Mouse (Mus musculus) heart, postnatal 0 days (tissue): ENCODE measurements at regions not wholly inside any gene's neighbourhood (a gene's known extent, or its start where the extent isn't known, plus 50 kb on each side); places are given as distances from the start of the nearest gene placed in this dataset.

Experiments
- ATAC-seq: fragments of 200-750 bp; cut with Nextera tagmentation; 2 replicates; pipeline ENCODE4 v1.8.0; 2017; ENCODE audit warnings: low read depth, moderate number of reproducible peaks, moderate library complexity; ENCODE audit not compliant: insufficient read depth
- DNase-seq: peaks from one replicate; pipeline ENCODE4 v3.0.0-alpha.2; 2016; ENCODE audit warnings: low spot score
- H3K27ac ChIP-seq: fragments of 300-500 bp; sonication (generic); 2 replicates; pipeline ENCODE4 v1.5.1; 2014; ENCODE audit warnings: low read depth, mild to moderate bottlenecking
- H3K27me3 ChIP-seq: fragments of 300-500 bp; sonication (generic); 2 replicates; pipeline ENCODE4 v1.6.1; 2014; ENCODE audit warnings: low read length, mixed read lengths; ENCODE audit not compliant: control insufficient read depth, insufficient read depth
- H3K36me3 ChIP-seq: fragments of 300-500 bp; sonication (generic); replicated peaks from 2 replicates; pipeline ENCODE4 v1.6.1; 2014; ENCODE audit warnings: low read length, mixed read lengths; ENCODE audit not compliant: control insufficient read depth, insufficient read depth
- H3K4me1 ChIP-seq: fragments of 300-500 bp; sonication (generic); 2 replicates; pipeline ENCODE4 v1.6.1; 2014; ENCODE audit warnings: antibody characterized with exemption; ENCODE audit not compliant: control insufficient read depth, insufficient read depth
- H3K4me2 ChIP-seq: fragments of 300-500 bp; sonication (generic); 2 replicates; pipeline ENCODE4 v1.6.1; 2014; ENCODE audit warnings: low read depth, mild to moderate bottlenecking, low read length, moderate library complexity
- H3K4me3 ChIP-seq: fragments of 300-500 bp; sonication (generic); 2 replicates; pipeline ENCODE4 v1.5.1; 2014; ENCODE audit warnings: low read depth, low read length
- H3K9ac ChIP-seq: fragments of 300-500 bp; sonication (generic); replicated peaks from 2 replicates; pipeline ENCODE4 v1.6.1; 2014; ENCODE audit warnings: low read depth, low read length, mixed read lengths
- H3K9me3 ChIP-seq: fragments of 300-500 bp; sonication (generic); replicated peaks from 2 replicates; pipeline ENCODE4 v1.6.1; 2016; ENCODE audit warnings: low read length; ENCODE audit not compliant: control insufficient read depth
- CTCF ChIP-seq: IDR thresholded peaks from 2 replicates; pipeline ENCODE4 v1.5.1; 2016; ENCODE audit warnings: antibody characterized with exemption, control low read depth, low read depth
- EP300 ChIP-seq: IDR thresholded peaks from 2 replicates; pipeline ENCODE4 v1.6.1; 2016; ENCODE audit warnings: antibody characterized with exemption, low read depth
- WGBS: fragments of 180-500 bp; shearing (Covaris S2); extraction: QIAGEN DNeasy Blood & Tissue Kit; methylation state at CpG from one replicate; pipeline ENCODE4 v1.1.7; 2014; 5-methylcytosine and 5-hydroxymethylcytosine counted together

DNA sequence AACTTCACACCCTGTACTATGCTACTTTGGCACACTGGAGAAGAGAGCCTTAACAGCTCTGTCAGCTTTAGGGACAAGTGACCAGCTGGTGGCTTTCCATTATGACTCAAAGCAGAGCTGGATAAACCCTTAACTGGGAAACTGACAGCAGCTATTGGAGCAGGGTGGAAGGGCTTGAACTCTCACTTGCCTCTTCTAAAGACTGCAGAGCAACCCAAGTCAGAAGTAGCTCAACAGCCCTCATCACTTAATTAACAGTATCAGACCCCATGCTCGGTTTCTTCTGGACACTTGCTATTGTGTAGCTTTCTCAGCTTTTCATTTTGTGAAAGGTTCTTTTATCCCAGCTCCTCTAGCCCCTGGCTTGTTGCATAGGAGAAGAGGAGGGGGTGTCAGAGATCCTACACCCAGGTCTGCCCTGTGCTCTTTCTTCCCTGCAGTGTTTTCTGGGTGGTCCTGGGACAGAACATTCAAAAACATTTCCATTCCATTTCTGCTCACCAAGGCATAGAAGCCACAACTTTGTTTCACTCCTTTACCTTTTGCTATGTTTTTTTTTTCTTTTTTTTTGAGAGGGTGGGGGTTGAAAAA, 373.1 kb upstream of the Plxna2 start:
- H3K36me3 ChIP-seq = no peaks in the 10 kb centered on the region
- no peak for DNase-seq
- no peak overlapping the region for H3K4me3 ChIP-seq
- no peaks in the 10 kb centered on the region for H3K27me3 ChIP-seq
- no peak overlapping the region for H3K27ac ChIP-seq
- no peak for ATAC-seq
- no peak overlapping the region for H3K4me2 ChIP-seq
- 29% methylated on average over 1 of the region's 1 CpGs for WGBS
- no peaks in the 10 kb centered on the region for H3K4me1 ChIP-seq
- no peak for TF ChIP-seq CTCF
- TF ChIP-seq EP300 = no peak
- H3K9me3 ChIP-seq = no peaks in the 10 kb centered on the region
- no peak overlapping the region for H3K9ac ChIP-seq

DNA sequence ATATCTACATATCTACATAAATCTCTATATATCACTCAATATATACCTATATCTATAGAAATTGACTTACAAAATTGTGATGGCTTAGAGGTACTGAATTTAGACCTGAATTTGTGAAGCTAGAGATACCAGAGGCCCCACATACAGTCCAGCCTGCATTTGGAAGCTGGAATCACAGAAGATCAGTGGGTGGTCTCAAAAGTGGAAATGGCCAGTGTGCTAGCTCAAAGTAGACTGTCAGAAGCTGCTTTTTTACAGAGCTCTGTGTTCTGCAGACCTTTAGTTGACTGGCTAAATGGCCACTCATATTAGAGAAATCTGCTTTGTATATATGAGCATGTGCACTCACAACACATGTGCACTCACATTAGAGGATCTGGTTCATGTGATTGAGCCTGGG, 376.9 kb upstream of the Plxna2 start:
- H3K36me3 ChIP-seq = no peaks in the 10 kb centered on the region
- ATAC-seq (no peak), DNase-seq (no peak)
- no peak overlapping the region for H3K27ac ChIP-seq
- no peak overlapping the region for H3K4me2 ChIP-seq
- no peak overlapping the region for H3K9ac ChIP-seq
- no peaks in the 10 kb centered on the region for H3K27me3 ChIP-seq
- no peaks in the 10 kb centered on the region for H3K9me3 ChIP-seq
- TF ChIP-seq EP300 (no peak), CTCF (no peak)
- no peaks in the 10 kb centered on the region for H3K4me1 ChIP-seq
- H3K4me3 ChIP-seq = no peak overlapping the region

DNA sequence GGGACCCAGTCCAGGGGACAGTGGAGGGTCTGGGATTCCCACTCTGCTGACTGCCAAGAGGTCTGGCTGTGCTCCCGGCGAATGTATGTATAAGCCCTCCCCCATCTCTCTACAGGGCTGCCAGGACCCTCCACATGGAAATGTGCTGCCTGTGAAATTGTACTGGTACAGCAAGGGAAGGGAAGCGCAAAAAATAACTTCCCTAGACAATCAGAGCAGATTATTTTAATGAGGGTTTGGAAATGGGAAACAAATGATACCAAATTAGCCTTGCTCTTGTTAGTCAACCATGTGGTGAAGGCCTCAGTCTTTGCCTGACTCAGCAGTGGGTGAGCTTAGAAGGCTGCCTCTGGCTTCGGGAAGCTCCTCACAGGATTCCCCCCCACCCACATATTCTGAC, 386.8 kb upstream of the Plxna2 start:
- Histone ChIP-seq H3K4me1 (peaks cover 6% of the 10 kb centered on the region; the same call in 1 of the 2 replicates), H3K36me3 (no peaks in the 10 kb centered on the region), H3K9me3 (no peaks in the 10 kb centered on the region), H3K9ac (no peak overlapping the region), H3K27ac (no peak overlapping the region), H3K4me2 (no peak overlapping the region), H3K4me3 (no peak overlapping the region), H3K27me3 (no peaks in the 10 kb centered on the region)
- DNase-seq (peak; percentile 12), ATAC-seq (0 out of 2 replicates have a peak, but pooled peaks have one; percentile 44)
- 32% methylated on average over 4 of the region's 4 CpGs for WGBS
- TF ChIP-seq EP300 = no peak
- no peak for TF ChIP-seq CTCF

DNA sequence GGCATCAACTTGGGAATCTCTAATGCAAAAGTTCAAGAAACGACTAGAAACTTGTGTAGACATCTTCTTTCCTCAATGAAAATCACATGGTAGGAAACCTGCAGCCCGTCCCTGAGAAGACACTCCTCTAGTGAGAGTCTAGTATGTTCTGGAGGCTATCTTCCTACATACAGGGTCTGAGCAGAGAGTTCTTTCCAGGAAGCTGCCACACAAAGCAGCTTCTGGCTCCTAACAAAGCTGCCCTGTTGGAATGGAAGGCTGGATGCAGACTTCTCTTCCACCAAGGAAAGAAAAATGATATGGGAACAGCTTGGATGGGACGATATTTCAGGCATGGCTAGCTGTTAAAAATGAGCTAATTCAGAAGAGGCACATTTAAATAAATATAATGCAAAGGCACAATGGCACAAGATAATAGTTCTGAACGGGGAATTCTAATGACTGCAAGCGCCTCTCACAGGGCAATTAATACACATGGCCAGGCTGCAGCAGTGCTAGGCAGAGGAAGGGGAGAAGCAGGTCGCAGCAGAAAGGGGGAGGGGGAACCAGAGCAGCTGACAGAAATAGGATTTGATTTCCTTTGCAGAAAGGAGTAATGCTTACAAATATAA, 391.4 kb upstream of the Plxna2 start:
- Histone ChIP-seq H3K27ac (no peak overlapping the region), H3K4me2 (no peak overlapping the region), H3K9me3 (no peaks in the 10 kb centered on the region), H3K36me3 (no peaks in the 10 kb centered on the region), H3K4me1 (peaks cover 6% of the 10 kb centered on the region; the same call in 1 of the 2 replicates), H3K4me3 (no peak overlapping the region), H3K27me3 (no peaks in the 10 kb centered on the region), H3K9ac (no peak overlapping the region)
- ATAC-seq = no peak
- DNase-seq = no peak
- 34% methylated on average over 6 of the region's 6 CpGs for WGBS
- TF ChIP-seq CTCF = no peak
- no peak for TF ChIP-seq EP300

DNA sequence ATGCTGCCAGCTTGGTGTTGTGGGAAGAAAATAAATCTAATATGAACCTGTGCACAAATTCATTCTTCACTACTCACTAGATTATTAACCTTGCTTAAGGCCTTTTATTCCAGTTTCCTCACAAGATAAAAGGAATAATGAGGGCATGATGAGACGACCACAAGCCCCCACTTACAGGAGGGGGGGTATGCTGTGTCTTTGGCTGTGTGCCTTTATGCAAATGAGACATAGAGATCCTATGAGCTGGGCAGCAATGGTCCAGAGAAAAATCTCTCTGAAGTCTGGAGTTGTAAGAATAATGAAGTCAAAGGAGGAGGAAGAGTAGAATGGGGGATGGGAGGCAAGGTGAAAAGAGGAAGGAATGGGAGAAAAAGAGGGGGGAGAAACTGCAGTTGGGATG, 392.2 kb upstream of the Plxna2 start:
- no peak for TF ChIP-seq CTCF
- TF ChIP-seq EP300 = no peak
- Histone ChIP-seq H3K9ac (no peak overlapping the region), H3K36me3 (no peaks in the 10 kb centered on the region), H3K27me3 (no peaks in the 10 kb centered on the region), H3K4me1 (no peaks in the 10 kb centered on the region; the same call in 1 of the 2 replicates), H3K4me2 (no peak overlapping the region), H3K4me3 (no peak overlapping the region), H3K27ac (no peak overlapping the region), H3K9me3 (no peaks in the 10 kb centered on the region)
- 23% methylated on average over 1 of the region's 1 CpGs for WGBS
- ATAC-seq (no peak), DNase-seq (no peak)

DNA sequence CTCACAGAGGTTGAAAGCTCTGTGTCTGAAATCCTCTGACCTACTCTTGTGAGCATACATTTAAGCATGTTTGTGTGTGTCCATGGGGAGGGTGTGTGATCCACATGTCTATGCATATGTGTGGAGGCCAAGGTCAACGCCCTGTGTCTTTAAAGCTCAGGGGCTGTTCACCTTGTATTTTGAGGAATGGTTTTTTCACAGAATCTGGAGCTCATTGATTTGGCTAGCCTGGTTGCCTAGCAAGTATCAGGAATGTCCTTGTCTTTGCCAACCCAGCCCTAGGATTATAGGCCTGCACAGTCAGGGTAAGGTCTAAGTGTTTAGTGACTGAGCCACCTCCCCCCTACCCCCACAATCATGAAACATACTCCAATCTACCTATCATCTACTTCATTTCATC, 394.0 kb upstream of the Plxna2 start:
- no peak overlapping the region for H3K9ac ChIP-seq
- H3K4me1 ChIP-seq = no peaks in the 10 kb centered on the region; the same call in 1 of the 2 replicates
- no peak for TF ChIP-seq CTCF
- H3K9me3 ChIP-seq = no peaks in the 10 kb centered on the region
- no peak overlapping the region for H3K4me2 ChIP-seq
- ATAC-seq (no peak), DNase-seq (no peak)
- no peaks in the 10 kb centered on the region for H3K27me3 ChIP-seq
- 67% methylated on average over 1 of the region's 1 CpGs for WGBS
- no peak overlapping the region for H3K27ac ChIP-seq
- no peaks in the 10 kb centered on the region for H3K36me3 ChIP-seq
- H3K4me3 ChIP-seq = no peak overlapping the region
